Mouse (Mus musculus) left cerebral cortex, postnatal 4 days (tissue): ENCODE results near the gene Atp11c. TPM values are rescaled to one million over a fixed set of nuclear protein-coding genes. Genes with fewer than 3 reads are reported as not detected.

ENCODE experiments used
- microRNA-seq: library from miRNA; unstranded; fragments of <30 nt; microRNA quantifications from one replicate; pipeline ENCODE4 v1.2.0, GENCODE M21; 2022
- total RNA-seq, 2 experiments: library from RNA; stranded (reverse); gene quantifications; 2 replicates each; pipeline ENCODE4 v1.2.3; 2021

Atp11c gene
- total RNA-seq, 2 experiments from 2014 or later: 23.2 to 26.0 TPM

Small RNA genes within 50 kb of the gene (microRNA-seq; reads per million reads assigned to microRNA genes)
- gene Mir505: 127 reads per million, percentile 52 among the genes with 10 or more reads in this experiment

Other genes with a start within 250 kb of the Atp11c start
- not detected for gene Gm7073, start 53.4 kb downstream of the Atp11c start, total RNA-seq